Mouse (Mus musculus) CH12.LX (cell line): ENCODE measurements at regions not wholly inside any gene's neighbourhood (a gene's known extent, or its start where the extent isn't known, plus 50 kb on each side); places are given as distances from the start of the nearest gene placed in this dataset.

ENCODE experiments used
- BHLHE40 ChIP-seq: IDR thresholded peaks from 2 replicates; pipeline ENCODE4 v1.6.1; 2011; ENCODE audit warnings: mild to moderate bottlenecking, low read depth, low read length, improper control_type of control experiment
- CTCF ChIP-seq, 2 experiments: IDR thresholded peaks in 1 of 2; conservative IDR thresholded peaks in 1 of 2; 2 replicates each; pipeline ENCODE4 v1.5.1; 2011 to 2012; ENCODE audit warnings: low read depth in 2 of 2, low read length in 2 of 2, improper control_type of control experiment in 1 of 2, inconsistent platforms in 1 of 2, mild to moderate bottlenecking in 1 of 2, moderate library complexity in 1 of 2
- EP300 ChIP-seq: IDR thresholded peaks from 2 replicates; pipeline ENCODE4 v1.6.1; 2011; ENCODE audit warnings: low read length, improper control_type of control experiment
- GABPA ChIP-seq: IDR thresholded peaks from 2 replicates; pipeline ENCODE4 v1.6.1; 2012; ENCODE audit warnings: low read depth, low read length, improper control_type of control experiment, inconsistent platforms; ENCODE audit not compliant: insufficient replicate concordance
- JUND ChIP-seq: conservative IDR thresholded peaks from 2 replicates; pipeline ENCODE4 v1.6.1; 2011; ENCODE audit warnings: low read depth, low read length, improper control_type of control experiment
- MAZ ChIP-seq: IDR thresholded peaks from 2 replicates; pipeline ENCODE4 v1.6.1; 2012; ENCODE audit warnings: low read depth, mild to moderate bottlenecking, inconsistent platforms, low read length, improper control_type of control experiment, moderate library complexity
- MEF2A ChIP-seq: IDR thresholded peaks from 2 replicates; pipeline ENCODE4 v1.6.1; 2014; ENCODE audit warnings: low read depth, mild to moderate bottlenecking, inconsistent platforms, low read length, improper control_type of control experiment, borderline replicate concordance
- MXI1 ChIP-seq: IDR thresholded peaks from 2 replicates; pipeline ENCODE4 v1.6.1; 2011; ENCODE audit warnings: mild to moderate bottlenecking, low read depth, low read length, improper control_type of control experiment
- NELFE ChIP-seq: IDR thresholded peaks from 2 replicates; pipeline ENCODE4 v1.6.1; 2011; ENCODE audit warnings: low read depth, low read length, improper control_type of control experiment
- POLR2A ChIP-seq: IDR thresholded peaks from 2 replicates; pipeline ENCODE4 v1.6.1; 2011; ENCODE audit warnings: low read depth, mild to moderate bottlenecking, improper control_type of control experiment, low read length
- TCF12 ChIP-seq: IDR thresholded peaks from 2 replicates; pipeline ENCODE4 v1.6.1; 2014; ENCODE audit warnings: low read depth, mild to moderate bottlenecking, inconsistent platforms, low read length, improper control_type of control experiment
- ZC3H11A ChIP-seq: IDR thresholded peaks from 2 replicates; pipeline ENCODE4 v1.6.1; 2012; ENCODE audit warnings: low read depth, mild to moderate bottlenecking, inconsistent platforms, low read length, improper control_type of control experiment

- TF ChIP-seq MEF2A (no peak), POLR2A (no peak), MAZ (no peak), BHLHE40 (no peak), JUND (no peak), TCF12 (no peak), CTCF (conservative IDR thresholded peaks at IDR 0.05 in 1 of 2, IDR thresholded peaks at IDR 0.05 in 1 of 2; ENCODE audit: low read depth in 2 of 2, low read length in 2 of 2) (peak; percentile 81 to 84), MXI1 (no peak), EP300 (no peak), ZC3H11A (no peak), GABPA (no peak), NELFE (no peak)
Measured at GRCm38 (mm10) chr19:60341485-60341884, 115.0 kb upstream of the Fam204a start.
